Mouse (Mus musculus): ENCODE data around the gene Ccdc162.
"Not testable (repeated sequence)": the region's sequence is repeated elsewhere in the genome, so short reads cannot be mapped to it uniquely, and the experiment has no call there.

Gene Ccdc162

DNA sequence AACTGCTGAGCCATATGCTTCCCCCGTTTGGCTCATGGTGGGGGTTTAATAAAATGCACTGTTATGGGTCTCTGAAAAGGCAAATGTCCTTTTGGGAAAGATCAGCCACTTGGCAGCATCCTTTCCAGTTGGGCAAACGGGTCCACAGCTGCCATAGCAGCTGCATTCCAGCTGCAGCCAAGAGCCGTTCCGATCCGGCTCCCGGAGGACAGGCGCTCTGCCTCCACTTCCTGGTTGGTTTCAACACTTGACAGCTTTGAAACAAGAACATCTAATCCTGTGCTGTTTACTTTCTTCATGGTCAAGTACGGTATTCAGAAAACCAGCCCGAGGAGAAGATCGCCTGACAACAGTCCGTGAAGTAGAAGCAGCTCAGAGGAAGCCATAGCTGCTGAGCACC, 19.4 kb downstream of the Ccdc162 start:
- DNase-seq (ENCODE audit: low read depth, low spot score), result no peak

GRCm38 (mm10) chr10:41690978-41691377, 25.5 kb downstream of the Ccdc162 start:
- DNase-seq (ENCODE audit: low read depth, low spot score), result no peak

DNA sequence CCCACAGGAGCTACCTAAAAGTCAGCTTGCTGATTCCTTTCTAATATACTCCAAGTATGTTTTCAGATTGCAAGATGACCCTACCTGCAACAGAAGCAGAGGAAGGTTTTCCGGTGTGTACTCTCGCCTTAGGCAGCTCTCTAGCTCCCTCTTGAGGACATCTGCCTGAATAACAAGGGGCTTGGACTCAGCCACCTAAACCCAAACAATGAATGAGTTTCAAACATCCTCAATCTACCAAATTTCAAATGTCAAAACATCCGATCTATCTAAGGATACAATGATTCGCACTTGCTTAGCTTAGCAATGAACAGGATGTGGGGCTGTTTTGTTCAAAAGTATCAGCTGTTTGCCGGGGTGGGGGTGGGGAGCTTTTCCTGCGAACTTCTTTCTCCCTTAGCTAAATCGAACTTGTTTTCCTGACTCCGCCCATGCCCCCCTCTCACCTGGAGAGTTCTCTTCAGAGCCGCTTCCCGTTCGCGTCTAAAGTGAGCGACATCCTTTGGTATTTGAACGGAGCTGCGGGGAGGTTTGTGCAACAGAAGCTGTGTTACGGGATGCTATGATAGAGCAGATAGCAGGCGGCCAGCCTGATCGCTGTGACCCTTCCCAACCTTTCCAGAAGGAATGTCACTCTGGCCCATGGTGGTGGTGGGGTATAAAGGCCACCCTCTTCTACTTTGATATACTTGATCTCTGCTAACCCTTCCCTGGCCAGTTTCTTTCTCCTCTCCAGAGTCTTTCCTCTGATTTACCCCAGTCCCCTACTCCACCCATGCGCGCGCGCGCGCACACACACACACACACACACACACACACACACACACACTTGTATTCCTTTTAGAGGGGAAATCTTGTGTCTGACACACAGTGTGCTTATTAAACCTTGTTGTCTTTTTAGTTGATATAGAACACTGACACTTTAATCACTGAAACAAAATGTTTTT, 26.2 kb downstream of the Ccdc162 start:
- DNase-seq (ENCODE audit: low read depth, low spot score), result peak; percentile 74

GRCm38 (mm10) chr10:41684548-41684996, 31.9 kb downstream of the Ccdc162 start:
- DNase-seq (ENCODE audit: low read depth, low spot score), result no peak

- peak; percentile 93 for DNase-seq (ENCODE audit: low read depth, low spot score)
Observed at GRCm38 (mm10) chr10:41682546-41683393, 33.7 kb downstream of the Ccdc162 start.

DNA sequence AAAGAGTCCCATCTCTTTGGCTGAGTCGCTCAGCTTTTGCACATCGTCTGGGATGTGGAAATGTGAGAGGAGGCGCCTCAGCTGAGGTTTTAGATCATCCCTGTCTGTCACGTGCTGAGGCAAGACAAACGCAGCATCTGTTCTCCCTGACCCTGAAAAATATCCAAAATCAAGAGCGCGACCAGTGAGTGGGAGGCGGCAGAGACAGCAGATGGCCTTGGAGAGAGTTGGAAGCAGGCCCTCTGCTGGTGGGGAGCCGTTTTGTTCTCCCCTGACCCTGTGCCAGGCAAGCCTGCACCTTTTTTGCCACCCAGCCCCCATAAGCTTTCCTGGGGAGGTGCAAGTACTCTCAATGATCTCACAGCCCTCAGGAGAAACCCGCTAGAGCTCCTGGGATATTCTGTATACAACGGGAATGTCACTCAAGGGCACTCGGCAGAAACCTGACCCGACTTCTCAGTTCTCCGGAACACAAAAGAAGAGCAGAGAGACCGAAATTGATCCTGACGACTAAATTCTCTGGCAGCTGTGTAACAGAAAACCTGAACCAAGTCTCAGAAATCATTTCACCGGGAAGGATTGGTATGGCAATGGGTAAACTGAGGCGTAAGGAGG, 37.6 kb downstream of the Ccdc162 start:
- DNase-seq (ENCODE audit: low read depth, low spot score), result peak; percentile 98

GRCm38 (mm10) chr10:41677396-41677795, 39.0 kb downstream of the Ccdc162 start:
- no peak for DNase-seq (ENCODE audit: low read depth, low spot score)

- DNase-seq (ENCODE audit: low read depth, low spot score), result no peak
Observed at GRCm38 (mm10) chr10:41676661-41677061, 39.8 kb downstream of the Ccdc162 start.

GRCm38 (mm10) chr10:41675842-41676571, 40.4 kb downstream of the Ccdc162 start:
- DNase-seq (ENCODE audit: low read depth, low spot score), result no peak

GRCm38 (mm10) chr10:41675243-41675642, 41.2 kb downstream of the Ccdc162 start:
- DNase-seq (ENCODE audit: low read depth, low spot score), result no peak

GRCm38 (mm10) chr10:41674362-41674761, 42.1 kb downstream of the Ccdc162 start:
- no peak for DNase-seq (ENCODE audit: low read depth, low spot score)

DNA sequence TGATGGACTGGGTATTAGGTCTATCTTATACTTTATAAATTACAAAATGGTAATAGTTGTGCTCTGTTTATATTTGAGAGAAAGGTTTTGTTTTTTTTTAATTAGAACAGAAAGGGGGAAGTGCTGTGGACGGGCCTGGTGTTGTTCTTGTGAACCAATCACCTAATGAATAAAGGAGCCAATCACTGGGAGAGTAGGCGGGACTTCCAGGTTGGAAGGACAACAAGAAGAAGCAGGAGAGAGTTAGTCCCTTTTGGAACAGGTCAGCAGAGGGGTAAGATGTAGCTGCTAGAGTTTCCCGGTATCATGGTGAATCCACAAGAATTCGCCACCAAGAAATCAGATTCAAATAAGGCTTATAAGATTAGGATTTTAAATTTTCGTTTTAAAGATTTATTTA, 46.2 kb downstream of the Ccdc162 start:
- DNase-seq (ENCODE audit: low read depth, low spot score), result no peak

DNA sequence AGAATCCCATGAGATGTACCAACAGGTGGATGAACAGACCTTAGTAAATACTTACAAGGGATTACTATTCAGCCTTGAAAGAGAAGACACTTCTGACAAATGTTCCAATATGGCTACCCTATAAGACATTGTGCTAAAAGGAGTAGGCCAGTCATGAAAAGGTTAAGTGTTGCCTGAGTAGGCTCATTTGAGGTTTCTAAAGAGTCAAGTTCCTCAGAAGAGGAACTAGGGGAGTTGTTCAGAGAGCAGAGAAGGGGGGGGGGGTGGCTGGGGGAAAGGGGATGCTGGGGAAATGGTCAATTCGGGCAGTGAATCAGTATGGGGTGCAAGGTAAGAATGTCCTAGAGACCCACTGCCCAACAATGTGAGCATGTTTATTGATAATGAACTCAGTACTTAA, 50.9 kb downstream of the Ccdc162 start:
- no peak for DNase-seq (ENCODE audit: low read depth, low spot score)

- DNase-seq (ENCODE audit: low read depth, low spot score), result not testable (repeated sequence)
Observed at GRCm38 (mm10) chr10:41659671-41660070, 56.8 kb downstream of the Ccdc162 start.

GRCm38 (mm10) chr10:41655684-41656083, 60.8 kb downstream of the Ccdc162 start:
- not testable (repeated sequence) for DNase-seq (ENCODE audit: low read depth, low spot score)

DNA sequence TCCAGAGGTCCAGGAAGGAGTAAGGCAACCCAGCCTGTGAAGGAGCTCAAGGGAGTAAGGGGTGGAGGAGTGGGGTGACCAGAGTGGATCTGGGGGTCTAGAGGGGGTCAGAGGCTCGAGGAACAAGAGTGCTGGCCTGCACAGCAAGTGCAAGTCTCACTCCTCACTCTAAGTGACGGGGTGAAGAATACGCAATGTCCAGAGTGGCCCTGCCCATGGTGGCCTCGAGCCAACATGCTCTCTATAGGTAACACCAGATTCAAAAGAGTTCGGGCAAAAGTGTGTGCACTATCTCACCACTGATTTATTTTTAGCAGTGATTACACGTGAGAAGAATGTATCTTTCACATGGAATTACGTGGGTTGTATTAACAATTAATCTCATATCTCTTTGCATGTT, 63.4 kb downstream of the Ccdc162 start:
- DNase-seq (ENCODE audit: low read depth, low spot score), result no peak

DNA sequence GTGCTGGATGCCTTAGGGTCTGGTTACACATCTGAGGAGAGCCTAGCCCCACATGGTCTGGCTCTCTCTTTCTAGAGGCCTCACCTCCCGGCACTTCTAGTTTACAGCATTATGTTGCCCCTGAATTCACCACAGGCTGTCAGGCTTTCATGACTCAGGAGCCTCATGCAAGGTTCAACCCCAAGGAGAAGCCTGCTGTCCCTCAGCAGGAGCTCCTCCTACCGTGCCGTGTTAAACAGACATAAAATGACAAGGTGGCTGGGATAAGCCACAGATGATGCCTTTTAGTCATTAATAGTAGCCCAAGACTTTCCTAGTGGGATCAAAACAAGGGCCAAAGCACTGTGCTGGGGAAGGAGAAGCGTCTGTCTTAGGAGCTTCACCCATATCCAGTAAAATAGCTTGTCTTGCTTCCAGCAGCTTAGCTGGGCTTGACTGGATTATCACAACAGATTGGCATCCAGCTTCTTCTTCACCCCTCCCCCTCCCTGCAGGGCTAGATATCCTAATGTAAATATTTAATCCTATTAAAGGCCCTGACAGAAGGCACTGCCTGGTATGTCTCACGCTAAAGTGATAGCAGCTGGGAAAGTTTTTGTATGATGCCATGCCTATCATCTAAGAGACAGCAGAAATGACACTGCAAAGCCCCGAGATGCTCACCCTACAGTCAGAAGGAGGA, 64.2 kb downstream of the Ccdc162 start:
- no peak for DNase-seq (ENCODE audit: low read depth, low spot score)

DNA sequence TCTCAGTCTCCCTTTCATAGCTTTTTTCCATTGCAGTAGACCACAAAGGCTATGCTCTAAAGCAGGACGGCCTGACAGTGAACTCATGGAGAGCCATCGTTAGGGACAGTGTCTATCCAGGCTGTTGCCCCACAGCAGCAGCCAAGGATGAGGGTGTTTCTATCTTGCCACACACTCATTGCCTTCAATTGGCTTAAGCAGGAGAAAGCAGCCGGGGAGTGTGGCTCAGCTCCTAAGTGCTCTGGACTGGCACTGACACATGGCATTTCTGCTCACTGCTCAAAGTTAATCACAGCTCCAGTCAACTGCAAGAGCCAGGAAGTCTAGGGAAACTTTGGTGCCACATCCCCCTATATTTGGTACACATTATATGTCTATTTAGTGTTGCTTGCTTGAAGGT, 64.9 kb downstream of the Ccdc162 start:
- no peak for DNase-seq (ENCODE audit: low read depth, low spot score)

GRCm38 (mm10) chr10:41649186-41649585, 67.2 kb downstream of the Ccdc162 start:
- DNase-seq (ENCODE audit: low read depth, low spot score), result no peak

GRCm38 (mm10) chr10:41638776-41639175, 77.7 kb downstream of the Ccdc162 start:
- no peak for DNase-seq (ENCODE audit: low read depth, low spot score)
